Mouse (Mus musculus) CH12F3 (cell line): ENCODE results near the gene Zswim7.

ENCODE experiments used
- in situ Hi-C: fragments of 300-500 bp; cut with MboI; formaldehyde crosslinking; loops from 2 replicates; pipeline ENCODE4 v1.14.3; 2020; ENCODE audit warnings: low sequenced_read_pairs

Zswim7 gene

DNA sequence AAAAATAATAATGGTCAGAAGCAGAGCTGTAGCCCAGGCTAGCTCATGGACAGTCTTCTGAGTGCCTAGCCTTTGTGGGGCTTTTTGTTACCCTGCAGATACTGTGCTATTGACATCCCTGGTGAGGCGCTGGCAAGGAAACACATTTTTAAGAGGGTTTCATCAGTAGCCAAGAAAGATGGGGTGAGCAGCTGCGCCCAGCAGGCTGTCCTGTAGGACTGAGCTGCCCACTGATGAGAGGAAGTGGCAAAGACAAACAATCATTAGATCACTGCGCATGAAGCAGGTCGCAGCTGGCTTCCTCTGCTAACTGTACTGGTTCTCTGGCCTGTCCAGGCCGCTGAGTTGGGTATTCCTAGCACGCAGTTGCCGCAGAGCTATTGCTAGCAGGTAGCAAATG is 17.6 kb downstream of the Zswim7 start:
- in situ Hi-C loops: no loop called here

DNA sequence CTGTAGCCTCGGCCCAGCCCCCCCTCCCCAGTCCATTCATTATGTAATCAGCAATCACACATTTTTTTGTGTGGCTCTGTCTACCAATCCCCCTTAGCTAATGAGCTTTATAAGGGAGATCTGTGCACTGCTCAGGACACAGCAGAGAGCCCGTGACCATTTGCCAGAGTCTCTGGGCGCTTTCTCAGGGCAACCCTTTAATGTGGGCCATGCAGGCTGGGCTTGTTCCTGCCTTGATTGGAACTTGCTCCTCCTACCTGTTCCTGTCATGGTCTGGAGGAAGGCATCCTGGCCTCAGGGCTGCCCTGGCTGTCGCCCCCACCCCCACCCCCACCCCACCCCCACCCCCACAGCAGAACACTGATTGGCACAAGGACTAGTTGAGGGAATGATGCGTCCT is 22.0 kb downstream of the Zswim7 start:
- in situ Hi-C loops: no loop called here

DNA sequence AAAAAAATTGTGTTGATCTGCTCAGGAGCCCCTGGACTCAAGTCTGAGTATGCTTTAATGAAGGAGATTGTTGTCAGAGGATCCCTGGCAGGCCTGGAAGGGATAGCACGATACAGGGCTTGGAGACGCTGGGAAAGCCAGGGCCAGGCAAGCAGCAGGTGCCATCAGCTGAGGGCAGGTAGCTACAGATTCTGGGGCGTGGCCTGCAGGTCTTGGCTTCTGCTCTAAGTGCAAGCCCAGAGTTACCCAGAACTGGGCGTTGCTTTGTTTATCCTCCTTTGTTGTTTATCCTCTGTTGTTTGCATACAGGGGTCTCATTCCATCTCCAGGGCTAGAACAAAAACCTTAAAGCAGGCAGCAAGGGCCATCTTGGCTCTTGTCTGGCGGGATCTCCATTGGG is 27.8 kb downstream of the Zswim7 start:
- in situ Hi-C loops: no loop called here

DNA sequence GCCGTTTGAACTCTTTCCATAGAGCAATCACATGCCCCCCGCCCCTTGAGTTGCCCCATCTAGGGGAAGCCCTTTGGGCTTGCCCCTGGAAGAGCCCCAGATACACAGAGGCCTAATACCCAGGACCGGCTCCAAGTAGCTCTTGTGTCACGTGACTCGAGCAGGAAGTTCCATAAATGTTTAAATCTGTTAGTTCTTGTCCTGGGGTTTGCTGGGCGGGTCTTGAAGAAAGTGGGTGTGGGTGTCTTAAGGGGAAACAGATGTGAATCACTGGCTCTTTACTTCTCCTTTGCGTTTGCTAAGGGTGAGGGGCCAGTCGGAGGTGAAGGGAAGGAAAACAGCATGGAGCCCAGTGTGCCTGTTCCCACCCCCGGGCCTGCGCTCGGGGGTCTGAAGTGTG is 30.1 kb downstream of the Zswim7 start:
- in situ Hi-C loops: no loop called here

DNA sequence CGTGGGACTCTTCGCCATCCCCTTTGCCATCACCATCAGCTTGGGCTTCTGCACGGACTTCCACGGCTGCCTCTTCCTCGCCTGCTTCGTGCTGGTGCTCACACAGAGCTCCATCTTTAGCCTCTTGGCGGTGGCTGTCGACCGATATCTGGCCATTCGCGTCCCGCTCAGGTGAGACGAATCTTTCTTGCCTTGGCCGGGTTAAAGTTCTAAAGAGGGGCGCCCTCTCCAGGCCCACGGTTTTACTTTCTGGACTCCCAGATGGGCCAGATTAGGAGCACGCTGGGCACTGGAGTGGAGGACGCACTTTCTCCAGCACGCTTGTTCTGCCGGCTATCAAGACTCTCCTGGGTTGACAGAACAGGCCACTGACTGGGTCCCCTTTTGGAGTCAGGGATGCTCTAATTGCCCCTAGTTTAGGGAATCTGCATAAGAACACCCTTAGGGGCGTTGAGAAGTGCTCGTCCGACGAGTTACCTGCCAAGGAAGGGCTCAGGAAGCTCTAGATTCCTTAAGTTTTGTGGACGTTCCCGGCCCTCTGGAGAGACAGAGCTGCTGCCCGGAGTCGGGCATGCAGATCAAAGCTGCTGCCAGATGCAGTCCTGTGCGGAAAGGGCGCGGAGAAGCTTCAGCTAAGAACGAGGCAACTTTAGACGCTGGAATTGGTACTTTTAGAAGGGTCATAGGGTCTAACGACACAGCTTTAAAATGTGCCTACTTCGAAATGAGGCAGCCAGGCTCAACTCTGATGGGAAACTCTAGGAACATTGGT is 31.7 kb downstream of the Zswim7 start:
- in situ Hi-C loops: no loop called here

DNA sequence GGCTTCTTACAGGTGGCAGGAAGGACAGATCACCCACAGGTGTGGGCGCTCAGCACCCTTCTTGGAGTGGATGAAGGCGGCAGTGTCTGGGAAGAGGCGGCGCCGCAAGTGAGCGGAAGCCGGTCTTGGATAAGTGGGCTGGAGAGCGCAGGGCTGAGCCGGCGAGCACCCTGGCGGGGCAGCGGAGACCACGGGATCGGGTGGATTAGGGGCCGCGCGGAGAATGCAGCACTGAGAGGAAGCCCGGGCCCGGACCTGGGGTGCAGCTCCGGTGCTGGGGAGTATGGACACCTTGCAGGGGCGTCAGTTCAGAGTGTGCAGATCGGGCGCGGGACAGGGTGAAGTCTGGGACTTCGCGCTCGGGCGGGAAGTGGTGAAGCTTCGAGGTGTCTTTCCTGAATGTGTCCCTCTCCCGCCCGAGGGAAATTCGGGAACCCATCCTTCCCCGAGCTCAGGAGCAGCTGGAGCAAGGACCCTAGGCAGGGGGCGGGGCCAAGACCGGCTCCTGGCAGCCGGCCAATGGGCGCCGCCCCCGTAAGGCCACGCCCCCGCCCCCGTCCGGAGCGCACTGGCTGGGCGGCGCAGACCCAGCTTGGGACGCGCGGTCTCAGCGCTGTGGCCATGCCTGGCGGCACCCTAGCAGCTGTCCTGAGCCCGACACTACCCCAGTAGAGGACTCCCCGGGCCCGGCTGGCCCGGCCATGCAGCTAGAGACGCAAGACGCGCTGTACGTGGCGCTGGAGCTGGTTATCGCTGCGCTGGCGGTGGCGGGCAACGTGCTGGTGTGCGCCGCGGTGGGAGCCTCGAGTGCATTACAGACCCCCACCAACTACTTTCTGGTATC is 32.6 kb downstream of the Zswim7 start, which contains the start of gene Adora2b:
Gene Adora2b, plus strand, starts transcription at position 584 of the 844 bp plus-strand sequence.
- in situ Hi-C loops: no loop called here

DNA sequence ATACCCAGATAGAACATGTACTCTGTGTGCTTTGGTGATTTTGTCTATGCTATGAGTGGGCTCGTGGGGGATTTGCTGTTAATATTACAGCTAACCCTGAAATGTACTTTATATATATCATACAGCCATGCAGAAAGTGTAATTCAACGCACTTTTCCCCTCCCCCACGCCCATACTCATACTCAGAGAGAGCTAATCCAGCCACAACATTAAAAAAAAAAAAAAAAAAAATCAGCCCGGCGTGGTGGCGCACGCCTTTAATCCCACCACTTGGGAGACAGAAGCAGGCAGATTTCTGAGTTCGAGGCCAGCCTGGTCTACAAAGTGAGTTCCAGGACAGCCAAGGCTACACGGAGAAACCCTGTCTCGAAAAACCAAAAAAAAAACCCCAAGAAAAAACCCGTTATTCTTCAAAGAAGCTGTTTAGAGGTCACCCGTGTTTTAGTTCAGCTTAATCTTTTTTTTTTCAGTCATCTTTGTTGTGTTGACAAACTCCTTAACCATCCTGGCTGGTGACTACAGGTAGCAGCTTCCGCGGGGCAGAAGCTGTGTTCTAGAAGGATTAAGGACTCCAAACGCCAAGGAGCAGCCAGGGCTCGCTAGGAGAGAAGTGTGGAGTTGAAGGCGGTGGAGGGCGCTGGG is 33.3 kb downstream of the Zswim7 start:
- in situ Hi-C loops: no loop called here

DNA sequence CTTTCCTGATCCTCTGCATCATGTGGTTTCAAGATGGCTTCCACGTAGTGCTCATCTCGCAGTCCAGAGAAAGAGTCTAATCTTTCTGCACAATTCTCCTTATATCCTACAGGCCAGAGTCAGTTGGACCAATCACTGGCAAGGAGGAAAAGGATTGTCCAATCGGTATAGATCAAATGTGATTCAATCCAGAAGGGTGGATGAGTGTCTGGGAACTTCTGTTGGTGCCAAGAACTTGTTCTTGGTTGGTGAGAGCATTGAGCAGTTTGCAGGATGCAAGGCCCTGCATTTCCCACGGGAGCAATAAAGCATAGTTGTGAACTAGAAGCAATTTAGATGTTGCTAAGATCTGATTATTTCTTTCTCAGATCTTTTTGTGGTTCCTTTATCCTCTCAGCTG is 36.7 kb downstream of the Zswim7 start:
- in situ Hi-C loops: no loop called here

DNA sequence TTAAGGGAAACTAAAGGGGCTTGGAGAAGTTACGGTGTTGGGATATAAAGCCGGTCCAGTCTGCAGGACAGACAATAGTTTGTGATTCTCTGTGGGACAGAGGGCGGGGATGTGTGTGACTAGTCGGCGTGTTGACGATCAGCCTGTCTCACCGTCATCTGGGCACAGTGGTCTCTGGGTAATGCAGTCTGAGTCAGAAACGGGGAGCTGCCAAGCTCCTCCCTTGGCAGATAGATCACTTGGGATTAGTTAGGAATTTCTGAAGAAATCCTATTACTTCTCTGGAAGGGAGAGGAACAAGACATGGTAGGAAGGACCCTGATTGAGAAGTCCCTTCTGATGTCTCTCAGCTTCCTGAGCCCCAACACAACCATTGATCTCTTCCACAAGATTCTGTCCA is 37.3 kb downstream of the Zswim7 start:
- in situ Hi-C loops: no loop called here

DNA sequence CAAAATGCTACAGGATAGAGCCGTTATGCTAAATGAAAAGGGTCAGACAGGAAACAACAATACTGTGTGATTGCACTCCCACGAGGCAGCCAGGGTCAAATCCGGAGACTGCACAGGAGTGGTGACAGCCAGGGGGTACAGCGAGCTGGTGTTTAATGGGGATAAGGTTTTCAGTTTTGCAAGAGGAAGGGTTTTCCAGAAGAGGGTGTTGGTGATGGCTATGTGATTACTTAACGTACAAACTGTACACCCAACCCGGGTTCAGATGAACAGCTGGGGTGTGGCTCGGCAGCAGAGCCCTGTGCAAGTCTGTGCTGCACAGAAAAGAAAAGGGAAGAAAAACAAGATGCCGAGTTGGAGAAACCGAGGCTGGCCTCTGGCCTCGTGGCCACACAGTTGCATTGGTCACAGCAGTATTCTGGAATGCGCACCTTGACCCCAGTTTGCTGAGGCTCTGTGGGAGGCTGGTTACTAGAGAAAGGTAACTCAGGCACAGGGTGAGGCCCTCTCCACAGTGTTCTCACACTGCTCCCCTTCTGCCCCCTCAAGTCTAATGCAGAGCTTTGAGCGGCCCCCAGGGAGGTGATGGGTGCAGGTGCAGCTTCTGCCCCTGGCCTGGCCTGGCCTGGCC is 40.4 kb downstream of the Zswim7 start:
- in situ Hi-C loops: no loop called here

DNA sequence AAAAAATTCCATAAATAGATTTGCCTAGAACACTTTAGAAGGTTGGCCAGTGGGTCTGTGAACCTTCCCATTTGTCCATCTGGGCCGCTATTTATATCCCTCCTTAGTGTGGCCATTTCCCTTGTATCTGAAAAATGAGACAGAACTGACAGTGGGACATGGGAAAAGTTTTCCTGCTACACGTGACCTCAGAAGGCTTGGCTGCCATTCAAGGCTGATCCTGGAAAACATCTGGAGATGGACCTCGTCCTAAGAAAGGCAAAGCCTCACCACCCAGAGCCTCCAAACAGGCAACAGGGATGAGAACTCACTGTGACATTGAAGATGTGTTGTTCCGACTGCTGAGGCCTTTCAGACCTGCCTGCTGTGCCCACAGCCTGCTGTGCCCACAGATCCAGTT is 56.4 kb downstream of the Zswim7 start:
- in situ Hi-C loops: no loop called here

DNA sequence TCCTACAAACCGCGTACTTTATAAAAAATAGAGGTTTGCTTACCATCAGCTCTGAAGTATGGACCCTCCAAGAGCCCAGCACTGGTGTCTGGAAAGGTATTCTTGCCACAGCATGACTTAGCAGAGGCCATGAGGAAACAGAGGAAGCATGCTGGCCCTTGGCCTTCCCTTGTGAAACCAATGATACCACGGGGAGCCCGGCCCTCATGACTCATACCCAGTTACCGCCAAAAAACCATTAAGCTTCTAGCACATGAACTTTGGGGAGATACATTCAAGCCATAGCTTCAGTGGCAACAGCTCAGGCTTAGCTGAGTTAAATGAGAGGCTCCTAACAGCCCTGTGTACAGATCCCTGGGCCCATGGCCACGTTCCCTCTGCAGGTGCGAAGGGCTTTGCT is 57.2 kb downstream of the Zswim7 start:
- in situ Hi-C loops: no loop called here

DNA sequence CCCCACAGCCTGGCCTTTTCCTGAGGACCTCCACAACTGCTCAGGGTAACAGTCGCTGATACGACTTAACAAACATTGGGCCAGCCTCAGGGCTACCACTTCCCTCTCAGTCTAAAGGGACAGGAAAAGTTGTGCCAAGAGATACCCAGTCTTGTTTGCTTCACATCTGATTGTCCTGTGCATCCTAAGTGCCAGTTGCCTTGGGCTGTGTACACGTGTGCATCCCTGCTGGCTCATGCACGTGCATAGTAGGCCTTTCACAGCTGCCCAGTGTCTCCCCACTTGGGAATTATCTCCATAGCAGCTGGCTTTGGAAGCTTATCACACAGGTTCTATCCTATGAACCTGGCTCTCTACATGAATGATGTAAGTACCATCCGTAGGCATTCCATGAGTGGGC is 57.8 kb downstream of the Zswim7 start:
- in situ Hi-C loops: no loop called here

DNA sequence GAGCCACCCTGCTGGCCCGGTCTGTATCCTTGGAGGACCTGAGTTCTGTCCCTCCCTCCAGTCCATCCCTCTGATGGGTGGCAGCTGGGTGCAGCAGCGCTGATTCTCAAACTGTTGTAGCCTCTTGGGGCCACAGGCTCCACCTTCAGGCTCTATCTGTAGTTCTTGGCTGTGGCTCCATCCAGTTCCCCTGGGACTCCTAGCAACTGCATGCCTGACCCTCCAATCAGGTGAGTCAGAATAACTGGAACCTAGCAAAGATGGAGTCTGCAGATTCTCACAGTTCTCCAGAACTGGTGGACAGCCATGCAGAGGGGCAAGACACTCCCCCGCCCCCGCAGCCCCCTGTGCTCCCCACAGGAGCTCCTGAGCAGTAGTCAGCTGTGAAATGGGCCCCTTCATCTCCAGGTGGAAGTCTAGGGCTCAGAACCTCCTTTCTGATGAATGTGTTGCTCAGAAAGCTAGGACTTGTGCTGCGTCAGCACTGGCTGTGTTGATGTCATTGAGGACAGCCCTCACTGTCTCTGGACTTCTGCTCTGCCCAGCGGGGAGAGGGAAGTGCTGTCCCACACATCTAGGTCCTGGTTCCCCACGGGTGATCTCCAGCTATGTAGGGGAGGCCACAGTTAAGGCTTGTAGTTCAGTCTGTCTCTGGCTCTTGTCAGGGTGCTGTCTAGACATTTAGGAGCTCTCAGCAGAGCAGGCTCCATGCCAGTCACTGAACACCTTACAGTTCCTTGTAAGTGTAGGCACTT is 60.2 kb downstream of the Zswim7 start:
- in situ Hi-C loops: no loop called here

DNA sequence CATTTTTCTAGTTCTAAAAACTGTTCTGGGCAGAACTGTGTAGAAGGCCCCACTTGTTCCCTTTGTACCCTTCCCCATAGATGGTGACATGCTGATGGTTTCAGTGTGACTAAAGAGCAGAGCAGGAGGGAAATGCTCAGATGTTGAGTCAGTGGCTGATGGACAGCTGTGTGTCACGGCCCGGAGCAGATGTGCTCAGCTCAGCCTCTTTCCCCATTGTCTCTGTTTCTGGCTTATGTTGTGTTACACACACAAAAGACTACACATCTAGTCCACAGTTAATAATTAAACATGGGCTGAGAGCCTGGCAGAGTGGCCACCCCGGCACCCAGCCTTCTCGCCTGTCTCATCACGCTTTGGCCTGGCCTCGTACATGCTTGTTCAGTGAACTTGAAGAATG is 63.4 kb downstream of the Zswim7 start:
- in situ Hi-C loops: no loop called here
